Comparison of ENCODE assay signal across 7 mouse cellular contexts in the genomic region with DNA sequence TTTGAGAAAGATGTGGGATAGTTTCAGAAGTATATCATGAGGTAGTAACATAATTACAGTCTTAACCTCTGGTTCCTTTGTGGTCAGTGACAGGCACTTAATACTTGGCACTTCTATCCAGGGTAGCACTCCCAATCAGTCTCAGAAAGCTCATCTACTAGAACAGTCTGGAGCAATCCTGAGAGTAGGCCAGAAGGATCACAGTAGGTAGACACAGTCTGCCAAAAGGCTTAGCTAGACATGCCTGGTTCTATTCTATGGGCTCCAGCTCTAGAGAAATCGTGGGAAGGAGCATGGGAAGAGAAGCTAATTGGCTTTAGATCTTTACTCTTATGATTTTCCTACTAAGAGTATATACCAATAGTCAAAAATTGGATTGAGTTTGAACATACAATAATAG.
"Had no signal": no experiment of that assay in that cellular context is flagged by ENCODE, and none has a peak within 500 bp of the region (broad histone marks: within the 10 kb centered on the region; RNA-seq: fewer than 3 reads in every experiment).

No protein-coding gene starts in this region.

- DNase-seq: kidney, postnatal 36 days; layer of hippocampus, adult 9-11 months; layer of hippocampus, postnatal 36 days; liver; liver, embryonic 13.5 days; lung, adult 18-20 months; thymus, postnatal 14 days had no signal
